Comparison of ENCODE assay signal across 8 mouse cellular contexts in the genomic region with DNA sequence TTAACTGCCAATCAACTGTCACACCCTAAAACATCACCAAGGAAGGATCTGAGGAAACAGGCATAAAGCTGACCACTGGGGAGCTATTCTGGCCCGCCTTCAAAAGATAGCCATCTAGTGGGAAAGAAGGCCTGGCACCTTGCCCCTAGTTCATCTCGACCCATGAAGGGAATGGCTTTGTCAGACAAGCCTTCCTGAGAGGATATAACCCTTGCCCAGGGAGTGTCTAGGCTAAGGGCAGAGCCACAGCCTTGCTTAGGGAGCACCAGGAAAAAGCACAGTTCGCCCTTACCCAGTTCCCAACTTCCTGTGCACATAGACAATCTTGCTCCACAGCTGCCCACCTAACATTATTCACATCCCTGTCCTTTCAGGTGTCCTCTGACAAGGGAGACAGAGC. TPM values are rescaled to one million over a fixed set of nuclear protein-coding genes. Genes with fewer than 3 reads are reported as not detected.
DNase-seq lines count a peak whose midpoint lies in the region; ATAC-seq and TF ChIP-seq lines count a peak whose summit lies in the region.

No protein-coding gene starts in this region.

- H3K27ac ChIP-seq in heart, embryonic 12.5 days (ENCODE audit: poor library complexity, severe bottlenecking) = no peak overlapping the region
- H3K27ac ChIP-seq in intestine, embryonic 14.5 days (ENCODE audit: low read depth) = no peak overlapping the region
- no peak overlapping the region for H3K27ac ChIP-seq in liver, postnatal 0 days (ENCODE audit: low read depth)

- WGBS in heart, embryonic 12.5 days = 54% methylated on average over 3 of the region's 3 CpGs
- WGBS in intestine, embryonic 14.5 days = 47% methylated on average over 3 of the region's 3 CpGs
- WGBS in liver, postnatal 0 days (ENCODE audit: insufficient replicate concordance) = 47% methylated on average over 3 of the region's 3 CpGs

- no peak for TF ChIP-seq EP300 in liver, postnatal 0 days (IDR thresholded peaks at IDR 0.05; ENCODE audit: low read depth)

- peaks cover 22% of the 10 kb centered on the region for H3K4me1 ChIP-seq in heart, embryonic 12.5 days (replicated peaks)
- H3K4me1 ChIP-seq in intestine, embryonic 14.5 days (replicated peaks; ENCODE audit: control insufficient read depth, insufficient read depth, low read length) = peaks cover 15% of the 10 kb centered on the region
- H3K4me1 ChIP-seq in liver, postnatal 0 days (ENCODE audit: insufficient read depth) = peaks cover 23% of the 10 kb centered on the region

- H3K4me3 ChIP-seq in heart, embryonic 12.5 days = peak overlapping the region; percentile 73
- peak overlapping the region; percentile 61 for H3K4me3 ChIP-seq in intestine, embryonic 14.5 days (ENCODE audit: low read depth, low read length)
- peak overlapping the region; percentile 80 for H3K4me3 ChIP-seq in liver, postnatal 0 days (ENCODE audit: low read depth, low read length)

- H3K4me2 ChIP-seq in heart, embryonic 12.5 days = peak overlapping the region; percentile 82
- peak overlapping the region; percentile 79 for H3K4me2 ChIP-seq in intestine, embryonic 14.5 days (ENCODE audit: low read length)
- peak overlapping the region; percentile 86 for H3K4me2 ChIP-seq in liver, postnatal 0 days (ENCODE audit: low read depth, low read length)

- peaks cover 42% of the 10 kb centered on the region for H3K36me3 ChIP-seq in heart, embryonic 12.5 days
- peaks cover 29% of the 10 kb centered on the region for H3K36me3 ChIP-seq in intestine, embryonic 14.5 days (ENCODE audit: control insufficient read depth, insufficient read depth, low read length)
- peaks cover 3% of the 10 kb centered on the region for H3K36me3 ChIP-seq in liver, postnatal 0 days (replicated peaks; ENCODE audit: insufficient read depth, low read length)

- ATAC-seq in heart, embryonic 12.5 days (ENCODE audit: insufficient number of reproducible peaks, low FRiP score) = no peak
- no peak for ATAC-seq in intestine, embryonic 14.5 days (replicated peaks; ENCODE audit: low FRiP score, low TSS enrichment, low read depth)
- no peak for ATAC-seq in liver, postnatal 0 days

- H3K27me3 ChIP-seq in heart, embryonic 12.5 days (replicated peaks) = no peaks in the 10 kb centered on the region
- H3K27me3 ChIP-seq in intestine, embryonic 14.5 days (replicated peaks; ENCODE audit: control insufficient read depth, insufficient read depth, low read length) = no peaks in the 10 kb centered on the region
- no peaks in the 10 kb centered on the region for H3K27me3 ChIP-seq in liver, postnatal 0 days (ENCODE audit: insufficient read depth, low read length)

- no peak for DNase-seq in heart, adult 18-20 months
- peak; percentile 56 for DNase-seq in cerebellum, adult 9-11 months
- no peak for DNase-seq in intestine, embryonic 14.5 days (ENCODE audit: low spot score)
- DNase-seq in liver, postnatal 0 days = no peak
- DNase-seq in frontal cortex, postnatal 25 days (ENCODE audit: low spot score in 2 of 2) = no peak
- no peak for DNase-seq in gastrocnemius, postnatal 25 days
- no peak for DNase-seq in spleen, postnatal 14 days (ENCODE audit: low spot score in 2 of 2)

- H3K9me3 ChIP-seq in heart, embryonic 12.5 days (replicated peaks) = peaks cover 3% of the 10 kb centered on the region; the same call in 1 of the 2 replicates
- H3K9me3 ChIP-seq in intestine, embryonic 14.5 days (ENCODE audit: control insufficient read depth, low read length) = no peaks in the 10 kb centered on the region
- H3K9me3 ChIP-seq in liver, postnatal 0 days (ENCODE audit: low read length) = no peaks in the 10 kb centered on the region

- no peak for TF ChIP-seq CTCF in liver, postnatal 0 days (IDR thresholded peaks at IDR 0.05; ENCODE audit: low read depth)

- H3K9ac ChIP-seq in heart, embryonic 12.5 days = peak overlapping the region; percentile 82
- H3K9ac ChIP-seq in intestine, embryonic 14.5 days (ENCODE audit: low read length) = peak overlapping the region; percentile 74
- peak overlapping the region; percentile 74 for H3K9ac ChIP-seq in liver, postnatal 0 days (replicated peaks)

RNA-seq across cellular contexts. Expression of gene Dcaf15, which starts 1.0 kb away (rescaled TPM):
- 10.5 and 11.4 TPM in 2 replicates for polyA plus RNA-seq in heart, embryonic 12.5 days (2016; fragmentation: Nextera tagmentation; extraction: Ambion mirVana)
- total RNA-seq in heart, adult 18-20 months (2021) = 1 to 10 TPM; 7.2 to 7.3 TPM
- polyA plus RNA-seq in intestine, embryonic 14.5 days (2014; fragmentation: Nextera tagmentation; extraction: Ambion mirVana) = 10.8 and 11.7 TPM in 2 replicates
- 2.3 and 2.8 TPM in 2 replicates for polyA plus RNA-seq in liver, postnatal 0 days (2015; fragmentation: Nextera tagmentation; extraction: Ambion mirVana)
- 1 to 10 TPM; 3.9 to 5.3 TPM for total RNA-seq in gastrocnemius, postnatal 25 days (2021)

RNA-seq across cellular contexts. Expression of gene Podnl1, which starts 22.2 kb away (rescaled TPM):
- 0.14 TPM in 1 of 2 replicates, not detected in the other for polyA plus RNA-seq in heart, embryonic 12.5 days (2016; fragmentation: Nextera tagmentation; extraction: Ambion mirVana)
- total RNA-seq in heart, adult 18-20 months (2021) = under 1 TPM in 1 of 2 experiments, not detected in 1; 0.10 TPM
- polyA plus RNA-seq in intestine, embryonic 14.5 days (2014; fragmentation: Nextera tagmentation; extraction: Ambion mirVana) = 0.46 and 0.49 TPM in 2 replicates
- polyA plus RNA-seq in liver, postnatal 0 days (2015; fragmentation: Nextera tagmentation; extraction: Ambion mirVana) = not detected in 2 replicates
- not detected for total RNA-seq in gastrocnemius, postnatal 25 days (2021)

RNA-seq across cellular contexts. Expression of gene Rfx1, which starts 37.0 kb away (rescaled TPM):
- 6.9 and 7.5 TPM in 2 replicates for polyA plus RNA-seq in heart, embryonic 12.5 days (2016; fragmentation: Nextera tagmentation; extraction: Ambion mirVana)
- total RNA-seq in heart, adult 18-20 months (2021) = 1 to 10 TPM; 8.3 to 9.1 TPM
- 11.1 and 11.6 TPM in 2 replicates for polyA plus RNA-seq in intestine, embryonic 14.5 days (2014; fragmentation: Nextera tagmentation; extraction: Ambion mirVana)
- 1.3 and 1.5 TPM in 2 replicates for polyA plus RNA-seq in liver, postnatal 0 days (2015; fragmentation: Nextera tagmentation; extraction: Ambion mirVana)
- 1 to 10 TPM; 3.6 to 4.4 TPM for total RNA-seq in gastrocnemius, postnatal 25 days (2021)

RNA-seq across cellular contexts. Expression of gene Gm10643, which starts 38.7 kb away (rescaled TPM):
- polyA plus RNA-seq in heart, embryonic 12.5 days (2016; fragmentation: Nextera tagmentation; extraction: Ambion mirVana) = 1.2 TPM in 2 replicates
- total RNA-seq in heart, adult 18-20 months (2021) = 1 to 10 TPM; 4.2 to 5.0 TPM
- polyA plus RNA-seq in intestine, embryonic 14.5 days (2014; fragmentation: Nextera tagmentation; extraction: Ambion mirVana) = 1.5 and 1.9 TPM in 2 replicates
- polyA plus RNA-seq in liver, postnatal 0 days (2015; fragmentation: Nextera tagmentation; extraction: Ambion mirVana) = 0.36 and 0.41 TPM in 2 replicates
- 1 to 10 TPM; 1.3 to 1.6 TPM for total RNA-seq in gastrocnemius, postnatal 25 days (2021)

RNA-seq across cellular contexts. Expression of gene Cc2d1a, which starts 44.1 kb away (rescaled TPM):
- polyA plus RNA-seq in heart, embryonic 12.5 days (2016; fragmentation: Nextera tagmentation; extraction: Ambion mirVana) = 17.7 and 18.1 TPM in 2 replicates
- total RNA-seq in heart, adult 18-20 months (2021) = 10 to 100 TPM; 10.9 to 13.0 TPM
- 17.4 and 19.5 TPM in 2 replicates for polyA plus RNA-seq in intestine, embryonic 14.5 days (2014; fragmentation: Nextera tagmentation; extraction: Ambion mirVana)
- 4.4 and 4.5 TPM in 2 replicates for polyA plus RNA-seq in liver, postnatal 0 days (2015; fragmentation: Nextera tagmentation; extraction: Ambion mirVana)
- 10 to 100 TPM; 13.7 to 13.8 TPM for total RNA-seq in gastrocnemius, postnatal 25 days (2021)
